Mouse (Mus musculus): ENCODE measurements around the gene Gm21974. TPM values are rescaled to one million over a fixed set of nuclear protein-coding genes. Genes with fewer than 3 reads are reported as not detected.

Gm21974 gene
- total and polyA plus RNA-seq, 3 experiments = not detected

GRCm38 (mm10) chr7:127934075-127934474 lies 38.8 kb upstream of the Gm21974 start:
- no peaks in the 10 kb centered on the region for H3K36me3 ChIP-seq (replicated peaks)
- no peaks in the 10 kb centered on the region for H3K9me3 ChIP-seq (replicated peaks)
- DNase-seq (ENCODE audit: low spot score) = no peak
- peaks cover 18% of the 10 kb centered on the region for H3K27me3 ChIP-seq (ENCODE audit: insufficient read depth, low read length)
- H3K4me1 ChIP-seq (ENCODE audit: insufficient read depth, low read depth, low read length) = peaks cover 44% of the 10 kb centered on the region
- no peak overlapping the region for H3K4me3 ChIP-seq (ENCODE audit: low read depth, low read length)
- ATAC-seq (ENCODE audit: extremely low read depth, insufficient number of reproducible peaks, low FRiP score, poor library complexity, severe bottlenecking) = no peak
- TF ChIP-seq GATA2 (IDR thresholded peaks at IDR 0.05; ENCODE audit: borderline replicate concordance, low read depth, low read length) = no peak
- no peak for TF ChIP-seq CTCF (IDR thresholded peaks at IDR 0.05; ENCODE audit: low read depth, low read length)
- TF ChIP-seq TAL1 (conservative IDR thresholded peaks at IDR 0.05; ENCODE audit: low read depth, low read length) = no peak
- TF ChIP-seq POLR2AphosphoS5 (IDR thresholded peaks at IDR 0.05; ENCODE audit: insufficient replicate concordance, low read depth, low read length) = no peak
- TF ChIP-seq GATA1 (IDR thresholded peaks at IDR 0.05; ENCODE audit: borderline replicate concordance, low read length) = no peak

GRCm38 (mm10) chr7:127932273-127933031 lies 37.2 kb upstream of the Gm21974 start:
- no peak overlapping the region for H3K4me3 ChIP-seq (ENCODE audit: low read depth, low read length)
- TF ChIP-seq GATA2 (IDR thresholded peaks at IDR 0.05; ENCODE audit: borderline replicate concordance, low read depth, low read length) = no peak
- no peak for TF ChIP-seq CTCF (IDR thresholded peaks at IDR 0.05; ENCODE audit: low read depth, low read length)
- no peak for TF ChIP-seq POLR2AphosphoS5 (IDR thresholded peaks at IDR 0.05; ENCODE audit: insufficient replicate concordance, low read depth, low read length)
- TF ChIP-seq GATA1 (IDR thresholded peaks at IDR 0.05; ENCODE audit: borderline replicate concordance, low read length) = no peak
- no peak for TF ChIP-seq TAL1 (conservative IDR thresholded peaks at IDR 0.05; ENCODE audit: low read depth, low read length)
- H3K4me1 ChIP-seq (ENCODE audit: insufficient read depth, low read depth, low read length) = peaks cover 44% of the 10 kb centered on the region
- no peak for DNase-seq (ENCODE audit: low spot score)
- H3K27me3 ChIP-seq (ENCODE audit: insufficient read depth, low read length) = peaks cover 14% of the 10 kb centered on the region
- ATAC-seq (ENCODE audit: extremely low read depth, insufficient number of reproducible peaks, low FRiP score, poor library complexity, severe bottlenecking) = no peak
- peaks cover 7% of the 10 kb centered on the region for H3K36me3 ChIP-seq (replicated peaks)
- H3K9me3 ChIP-seq (replicated peaks) = no peaks in the 10 kb centered on the region

GRCm38 (mm10) chr7:127931351-127932135 lies 36.3 kb upstream of the Gm21974 start:
- Histone ChIP-seq H3K27me3 (ENCODE audit: insufficient read depth, low read length) (peaks cover 13% of the 10 kb centered on the region), H3K4me1 (ENCODE audit: insufficient read depth, low read depth, low read length) (peaks cover 43% of the 10 kb centered on the region), H3K36me3 (replicated peaks) (peaks cover 16% of the 10 kb centered on the region), H3K4me3 (ENCODE audit: low read depth, low read length) (no peak overlapping the region), H3K9me3 (replicated peaks) (no peaks in the 10 kb centered on the region)
- ATAC-seq (ENCODE audit: extremely low read depth, insufficient number of reproducible peaks, low FRiP score, poor library complexity, severe bottlenecking) (no peak), DNase-seq (ENCODE audit: low spot score) (no peak)
- TF ChIP-seq GATA2 (IDR thresholded peaks at IDR 0.05; ENCODE audit: borderline replicate concordance, low read depth, low read length) (no peak), GATA1 (IDR thresholded peaks at IDR 0.05; ENCODE audit: borderline replicate concordance, low read length) (no peak), POLR2AphosphoS5 (IDR thresholded peaks at IDR 0.05; ENCODE audit: insufficient replicate concordance, low read depth, low read length) (no peak), CTCF (IDR thresholded peaks at IDR 0.05; ENCODE audit: low read depth, low read length) (no peak), TAL1 (conservative IDR thresholded peaks at IDR 0.05; ENCODE audit: low read depth, low read length) (no peak)

GRCm38 (mm10) chr7:127930636-127931035 lies 35.4 kb upstream of the Gm21974 start:
- ATAC-seq (ENCODE audit: extremely low read depth, insufficient number of reproducible peaks, low FRiP score, poor library complexity, severe bottlenecking) (no peak), DNase-seq (ENCODE audit: low spot score) (no peak)
- no peak for TF ChIP-seq TAL1 (conservative IDR thresholded peaks at IDR 0.05; ENCODE audit: low read depth, low read length)
- no peak for TF ChIP-seq GATA2 (IDR thresholded peaks at IDR 0.05; ENCODE audit: borderline replicate concordance, low read depth, low read length)
- TF ChIP-seq GATA1 (IDR thresholded peaks at IDR 0.05; ENCODE audit: borderline replicate concordance, low read length) = no peak
- no peak for TF ChIP-seq POLR2AphosphoS5 (IDR thresholded peaks at IDR 0.05; ENCODE audit: insufficient replicate concordance, low read depth, low read length)
- no peak for TF ChIP-seq CTCF (IDR thresholded peaks at IDR 0.05; ENCODE audit: low read depth, low read length)
- Histone ChIP-seq H3K9me3 (replicated peaks) (no peaks in the 10 kb centered on the region), H3K4me3 (ENCODE audit: low read depth, low read length) (no peak overlapping the region), H3K4me1 (ENCODE audit: insufficient read depth, low read depth, low read length) (peaks cover 34% of the 10 kb centered on the region), H3K27me3 (ENCODE audit: insufficient read depth, low read length) (peaks cover 8% of the 10 kb centered on the region), H3K36me3 (replicated peaks) (peaks cover 25% of the 10 kb centered on the region)

GRCm38 (mm10) chr7:127929923-127930322 lies 34.7 kb upstream of the Gm21974 start, which contains the start of gene Prss8:
Prss8 (minus strand) TSS chr7:127930104.
- TF ChIP-seq TAL1 (conservative IDR thresholded peaks at IDR 0.05; ENCODE audit: low read depth, low read length) (no peak), GATA1 (IDR thresholded peaks at IDR 0.05; ENCODE audit: borderline replicate concordance, low read length) (no peak), CTCF (IDR thresholded peaks at IDR 0.05; ENCODE audit: low read depth, low read length) (no peak), POLR2AphosphoS5 (IDR thresholded peaks at IDR 0.05; ENCODE audit: insufficient replicate concordance, low read depth, low read length) (no peak), GATA2 (IDR thresholded peaks at IDR 0.05; ENCODE audit: borderline replicate concordance, low read depth, low read length) (no peak)
- DNase-seq (ENCODE audit: low spot score) (no peak), ATAC-seq (ENCODE audit: extremely low read depth, insufficient number of reproducible peaks, low FRiP score, poor library complexity, severe bottlenecking) (no peak)
- Histone ChIP-seq H3K4me1 (ENCODE audit: insufficient read depth, low read depth, low read length) (peaks cover 33% of the 10 kb centered on the region), H3K36me3 (replicated peaks) (peaks cover 32% of the 10 kb centered on the region), H3K4me3 (ENCODE audit: low read depth, low read length) (no peak within 1 kb of the TSS), H3K9me3 (replicated peaks) (no peaks in the 10 kb centered on the region), H3K27me3 (ENCODE audit: insufficient read depth, low read length) (peaks cover 8% of the 10 kb centered on the region)

GRCm38 (mm10) chr7:127928596-127928995 lies 33.3 kb upstream of the Gm21974 start:
- no peak for ATAC-seq (ENCODE audit: extremely low read depth, insufficient number of reproducible peaks, low FRiP score, poor library complexity, severe bottlenecking)
- Histone ChIP-seq H3K36me3 (replicated peaks) (peaks cover 45% of the 10 kb centered on the region), H3K9me3 (replicated peaks) (no peaks in the 10 kb centered on the region), H3K27me3 (ENCODE audit: insufficient read depth, low read length) (peaks cover 8% of the 10 kb centered on the region), H3K4me1 (ENCODE audit: insufficient read depth, low read depth, low read length) (peaks cover 21% of the 10 kb centered on the region), H3K4me3 (ENCODE audit: low read depth, low read length) (no peak overlapping the region)
- DNase-seq (ENCODE audit: low spot score) = no peak
- TF ChIP-seq TAL1 (conservative IDR thresholded peaks at IDR 0.05; ENCODE audit: low read depth, low read length) (no peak), GATA2 (IDR thresholded peaks at IDR 0.05; ENCODE audit: borderline replicate concordance, low read depth, low read length) (no peak), GATA1 (IDR thresholded peaks at IDR 0.05; ENCODE audit: borderline replicate concordance, low read length) (no peak), CTCF (IDR thresholded peaks at IDR 0.05; ENCODE audit: low read depth, low read length) (no peak), POLR2AphosphoS5 (IDR thresholded peaks at IDR 0.05; ENCODE audit: insufficient replicate concordance, low read depth, low read length) (no peak)
